Mouse (Mus musculus) midbrain, embryonic 11.5 days (tissue): ENCODE data around the gene Slc45a2. TPM values are rescaled to one million over a fixed set of nuclear protein-coding genes. Genes with fewer than 3 reads are reported as not detected.
A peak's percentile ranks its signal among the peaks of the same experiment; 100 is the strongest.

Source experiments
- ATAC-seq: fragments of 200-750 bp; cut with Nextera tagmentation; 2 replicates; pipeline ENCODE4 v1.8.0; 2017; ENCODE audit warnings: moderate TSS enrichment, moderate library complexity; ENCODE audit not compliant: low FRiP score
- DNase-seq: peaks from one replicate; pipeline ENCODE4 v3.0.0; 2015; ENCODE audit warnings: low spot score; ENCODE audit errors: missing footprints
- H3K27ac ChIP-seq: fragments of 300-500 bp; sonication (generic); 2 replicates; pipeline ENCODE4 v1.5.1; 2014; ENCODE audit warnings: low read depth, low read length
- H3K27me3 ChIP-seq: fragments of 300-500 bp; sonication (generic); 2 replicates; pipeline ENCODE4 v1.6.1; 2014; ENCODE audit warnings: mild to moderate bottlenecking, low read length, moderate library complexity, mixed read lengths; ENCODE audit not compliant: control insufficient read depth, insufficient read depth
- H3K36me3 ChIP-seq: fragments of 300-500 bp; sonication (generic); 2 replicates; pipeline ENCODE4 v1.6.1; 2014; ENCODE audit warnings: mild to moderate bottlenecking, low read length, moderate library complexity, mixed read lengths; ENCODE audit not compliant: control insufficient read depth, insufficient read depth
- H3K4me1 ChIP-seq: fragments of 300-500 bp; sonication (generic); 2 replicates; pipeline ENCODE4 v1.6.1; 2014; ENCODE audit warnings: low read length; ENCODE audit not compliant: control insufficient read depth, insufficient read depth
- H3K4me2 ChIP-seq: fragments of 300-500 bp; sonication (generic); 2 replicates; pipeline ENCODE4 v1.6.1; 2014; ENCODE audit warnings: mild to moderate bottlenecking, moderate library complexity
- H3K4me3 ChIP-seq: fragments of 300-500 bp; sonication (generic); 2 replicates; pipeline ENCODE4 v1.5.1; 2014; ENCODE audit warnings: low read depth, low read length
- H3K9ac ChIP-seq: fragments of 300-500 bp; sonication (generic); 2 replicates; pipeline ENCODE4 v1.6.1; 2014; ENCODE audit warnings: low read length
- H3K9me3 ChIP-seq: fragments of 300-500 bp; sonication (generic); 2 replicates; pipeline ENCODE4 v1.6.1; 2016; ENCODE audit warnings: low read length; ENCODE audit not compliant: control insufficient read depth
- WGBS: fragments of 180-500 bp; shearing (Covaris S2); extraction: QIAGEN DNeasy Blood & Tissue Kit; methylation state at CpG from one replicate; pipeline ENCODE4 v1.1.7; 2014; 5-methylcytosine and 5-hydroxymethylcytosine counted together
- polyA plus RNA-seq: library from polyadenylated mRNA; unstranded; fragments of >200 nt; fragmentation: Nextera tagmentation; extraction: Ambion mirVana; gene quantifications from 2 replicates; pipeline ENCODE4 v1.2.1, GENCODE M21; 2014

Slc45a2 gene
- polyA plus RNA-seq, 1 experiment from 2014 or later: 0.22 TPM

GRCm38 (mm10) chr15:11041229-11041628 lies 40.7 kb downstream of the Slc45a2 start:
- peaks cover 14% of the 10 kb centered on the region for H3K4me1 ChIP-seq
- no peak overlapping the region for H3K4me2 ChIP-seq
- H3K36me3 ChIP-seq: no peaks in the 10 kb centered on the region
- no peak for ATAC-seq
- no peak overlapping the region for H3K4me3 ChIP-seq
- no peaks in the 10 kb centered on the region for H3K9me3 ChIP-seq
- no peak overlapping the region for H3K27ac ChIP-seq
- DNase-seq: no peak
- peaks cover 22% of the 10 kb centered on the region for H3K27me3 ChIP-seq
- WGBS: 97% methylated on average over 2 of the region's 2 CpGs
- no peak overlapping the region for H3K9ac ChIP-seq

DNA sequence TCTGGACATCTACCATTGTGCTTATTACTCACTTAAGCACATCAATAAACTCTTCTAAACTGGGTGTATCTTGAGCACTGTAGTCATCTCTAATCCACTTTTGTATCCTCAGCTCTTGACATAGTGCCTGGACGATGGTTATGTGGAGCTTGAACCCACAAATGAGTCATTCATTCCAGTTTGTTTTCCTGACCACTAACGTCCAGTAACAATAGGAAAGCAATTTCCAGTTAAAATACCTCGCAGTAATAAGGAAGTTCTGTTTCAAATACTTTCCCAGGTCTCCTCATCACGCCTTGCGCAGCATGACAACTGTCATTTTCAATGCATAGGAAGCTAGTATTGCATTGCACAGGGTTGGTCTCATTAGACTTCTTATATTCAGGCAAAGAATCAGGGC lies 42.3 kb downstream of the Slc45a2 start:
- H3K36me3 ChIP-seq: no peaks in the 10 kb centered on the region
- peaks cover 6% of the 10 kb centered on the region for H3K27me3 ChIP-seq
- no peaks in the 10 kb centered on the region for H3K4me1 ChIP-seq
- H3K9me3 ChIP-seq: no peaks in the 10 kb centered on the region
- H3K27ac ChIP-seq: no peak overlapping the region
- no peak overlapping the region for H3K9ac ChIP-seq
- WGBS: 89% methylated on average over 5 of the region's 5 CpGs
- H3K4me3 ChIP-seq: no peak overlapping the region
- H3K4me2 ChIP-seq: no peak overlapping the region
- ATAC-seq (no peak), DNase-seq (no peak)

- H3K4me1 ChIP-seq: peaks cover 6% of the 10 kb centered on the region; the same call in 1 of the 2 replicates
- ATAC-seq (peak; percentile 94), DNase-seq (peak; percentile 87)
- H3K27ac ChIP-seq: no peak overlapping the region; the same call in 1 of the 2 replicates
- H3K36me3 ChIP-seq: no peaks in the 10 kb centered on the region
- H3K9me3 ChIP-seq: no peaks in the 10 kb centered on the region
- 29% methylated on average over 10 of the region's 10 CpGs for WGBS
- H3K4me3 ChIP-seq: no peak overlapping the region
- H3K9ac ChIP-seq: no peak overlapping the region
- no peak overlapping the region; the same call in 1 of the 2 replicates for H3K4me2 ChIP-seq
- no peaks in the 10 kb centered on the region for H3K27me3 ChIP-seq
Observed at GRCm38 (mm10) chr15:11053678-11054439, 53.3 kb downstream of the Slc45a2 start.

DNA sequence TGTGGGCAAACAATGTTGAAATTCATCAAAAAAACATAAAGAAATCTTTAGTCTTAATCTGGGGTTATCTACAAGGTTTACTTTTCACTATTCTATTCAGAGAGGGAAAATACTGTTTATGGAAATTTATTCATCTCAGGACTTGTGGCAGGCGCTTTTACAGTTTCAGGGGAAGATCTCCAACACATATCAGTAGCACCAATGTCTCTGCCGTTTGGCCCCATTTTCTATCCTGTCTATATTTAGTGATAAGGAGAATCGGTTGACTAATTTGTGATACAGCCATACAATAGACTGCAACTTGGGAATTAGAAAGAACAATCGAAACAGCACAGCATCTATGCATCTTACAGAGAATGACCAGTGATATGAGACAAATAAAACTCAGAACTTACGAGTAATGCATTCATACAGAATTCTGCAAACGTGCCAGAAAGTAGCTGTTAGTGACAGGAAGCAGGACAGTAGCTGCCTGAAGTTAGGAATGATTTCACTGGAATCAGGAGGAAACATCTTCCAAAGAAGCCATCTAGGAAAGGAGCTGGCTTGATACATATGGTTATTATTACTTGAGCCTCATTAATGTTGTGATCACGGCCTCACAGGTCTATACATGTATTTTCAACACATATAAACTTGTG lies 54.0 kb downstream of the Slc45a2 start:
- no peak overlapping the region for H3K27ac ChIP-seq
- no peak; the same call in 1 of the 2 replicates for ATAC-seq
- no peaks in the 10 kb centered on the region for H3K36me3 ChIP-seq
- DNase-seq: peak; percentile 84
- no peak overlapping the region for H3K9ac ChIP-seq
- 65% methylated on average over 7 of the region's 7 CpGs for WGBS
- H3K4me3 ChIP-seq: no peak overlapping the region
- no peak overlapping the region; the same call in 1 of the 2 replicates for H3K4me2 ChIP-seq
- H3K27me3 ChIP-seq: no peaks in the 10 kb centered on the region
- H3K4me1 ChIP-seq: peaks cover 6% of the 10 kb centered on the region; the same call in 1 of the 2 replicates
- no peaks in the 10 kb centered on the region for H3K9me3 ChIP-seq

GRCm38 (mm10) chr15:11062903-11063302 lies 62.4 kb downstream of the Slc45a2 start:
- H3K9me3 ChIP-seq: no peaks in the 10 kb centered on the region
- H3K36me3 ChIP-seq: no peaks in the 10 kb centered on the region
- H3K27ac ChIP-seq: no peak overlapping the region
- ATAC-seq: no peak
- 86% methylated on average over 1 of the region's 1 CpGs for WGBS
- H3K4me3 ChIP-seq: no peak overlapping the region
- peak; percentile 60 for DNase-seq
- no peaks in the 10 kb centered on the region; the same call in 1 of the 2 replicates for H3K27me3 ChIP-seq
- no peak overlapping the region for H3K9ac ChIP-seq
- H3K4me2 ChIP-seq: no peak overlapping the region
- peaks cover 24% of the 10 kb centered on the region for H3K4me1 ChIP-seq

DNA sequence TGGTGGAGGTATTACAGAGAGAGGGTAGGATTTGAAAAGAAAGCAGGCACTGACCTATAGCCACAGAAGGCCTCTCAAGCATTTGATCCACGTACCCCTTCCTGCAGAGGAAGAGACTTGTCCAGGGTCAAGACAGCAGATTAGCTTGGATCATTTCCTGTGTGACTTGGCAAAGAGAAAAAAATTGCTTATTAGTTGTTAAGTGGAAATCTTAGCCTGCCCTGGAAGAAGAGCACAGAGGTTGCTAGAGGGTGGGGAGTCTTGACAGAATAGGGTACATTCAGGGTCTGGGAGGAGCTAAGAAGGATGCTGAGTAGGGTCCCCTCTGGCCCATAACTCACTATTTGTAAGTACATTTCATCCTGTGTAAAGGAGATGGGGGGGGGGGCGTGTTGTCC lies 63.6 kb downstream of the Slc45a2 start:
- Histone ChIP-seq H3K4me2 (peak overlapping the region; percentile 47; the same call in 1 of the 2 replicates), H3K9ac (peak overlapping the region; percentile 47; the same call in 1 of the 2 replicates), H3K4me3 (peak overlapping the region; percentile 18; the same call in 1 of the 2 replicates), H3K27me3 (no peaks in the 10 kb centered on the region; the same call in 1 of the 2 replicates), H3K9me3 (no peaks in the 10 kb centered on the region), H3K4me1 (peaks cover 24% of the 10 kb centered on the region), H3K36me3 (no peaks in the 10 kb centered on the region), H3K27ac (no peak overlapping the region)
- DNase-seq (no peak), ATAC-seq (peak; percentile 16; the same call in 1 of the 2 replicates)
- WGBS: 18% methylated on average over 1 of the region's 2 CpGs

- no peaks in the 10 kb centered on the region; the same call in 1 of the 2 replicates for H3K27me3 ChIP-seq
- peak within 1 kb of the TSS; percentile 18 for H3K4me3 ChIP-seq
- H3K36me3 ChIP-seq: no peaks in the 10 kb centered on the region
- 1% methylated on average over 25 of the region's 25 CpGs for WGBS
- peak within 1 kb of the TSS; percentile 47; the same call in 1 of the 2 replicates for H3K9ac ChIP-seq
- H3K4me2 ChIP-seq: peak within 1 kb of the TSS; percentile 47
- H3K4me1 ChIP-seq: peaks cover 24% of the 10 kb centered on the region
- peak; percentile 94 for DNase-seq
- peak; percentile 73 for ATAC-seq
- H3K27ac ChIP-seq: peak within 1 kb of the TSS; percentile 38; the same call in 1 of the 2 replicates
- H3K9me3 ChIP-seq: no peaks in the 10 kb centered on the region
Observed at GRCm38 (mm10) chr15:11064558-11065411, 64.3 kb downstream of the Slc45a2 start, which contains the start of gene Adamts12. Gene Adamts12 (plus strand): TSS chr15:11064790.

DNA sequence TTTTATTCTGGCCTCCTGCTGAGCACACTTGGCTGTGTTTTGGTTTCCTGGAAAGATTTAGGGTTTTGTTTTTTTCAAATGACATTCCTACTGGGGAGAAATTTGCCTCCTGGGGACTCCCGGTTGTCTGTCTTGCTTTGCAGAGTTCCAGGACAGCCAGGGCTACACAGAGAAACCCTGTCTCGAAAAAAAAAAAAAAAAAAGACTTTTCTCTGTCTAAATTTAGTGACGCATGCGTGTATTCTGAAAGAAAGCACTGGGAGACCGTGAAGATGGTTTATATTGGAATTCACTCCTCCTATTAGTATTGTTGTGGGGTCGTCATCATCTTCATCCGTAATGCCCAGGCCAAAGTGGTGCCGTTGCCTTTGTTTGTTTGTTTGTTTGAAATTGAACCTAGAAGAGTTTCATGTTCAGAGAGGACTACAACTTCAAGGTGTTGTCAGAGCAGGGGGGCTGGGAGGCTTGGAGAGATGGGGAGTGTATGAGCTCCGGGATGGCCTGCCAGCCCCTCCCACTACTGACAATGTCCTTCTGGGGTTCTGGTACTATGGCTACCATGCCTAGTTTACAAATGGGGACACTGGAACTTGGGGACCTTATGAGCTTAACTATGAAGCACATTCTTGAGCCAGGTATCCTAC lies 65.1 kb downstream of the Slc45a2 start:
- Histone ChIP-seq H3K36me3 (no peaks in the 10 kb centered on the region), H3K4me3 (peak overlapping the region; percentile 18), H3K9me3 (no peaks in the 10 kb centered on the region), H3K27ac (0 out of 2 replicates have a peak overlapping the region, but pooled peaks have one; percentile 4), H3K27me3 (no peaks in the 10 kb centered on the region; the same call in 1 of the 2 replicates), H3K9ac (peak overlapping the region; percentile 47; the same call in 1 of the 2 replicates), H3K4me1 (peaks cover 24% of the 10 kb centered on the region), H3K4me2 (peak overlapping the region; percentile 47)
- 8% methylated on average over 9 of the region's 9 CpGs for whole genome bisulfite sequencing
- 0 out of 2 replicates have a peak, but pooled peaks have one; percentile 31 for ATAC-seq
- peak; percentile 89 for DNase-seq
